Mouse (Mus musculus): ENCODE results near the gene 1700029H14Rik. TPM values are rescaled to one million over a fixed set of nuclear protein-coding genes. Genes with fewer than 3 reads are reported as not detected.
A peak's percentile ranks its signal among the peaks of the same experiment; 100 is the strongest.

Gene 1700029H14Rik
- not detected in 2 replicates for polyA plus RNA-seq (2015; fragmentation: Nextera tagmentation; extraction: Ambion mirVana)

- 0 out of 2 replicates have a peak, but pooled peaks have one; percentile 10 for ATAC-seq (replicated peaks; ENCODE audit: extremely low read depth, insufficient read depth, low FRiP score)
- WGBS: 28% methylated on average over 13 of the region's 13 CpGs
Observed at GRCm38 (mm10) chr8:13562118-13562517, at the start of gene 1700029H14Rik. TSS of gene 1700029H14Rik (minus strand) at chr8:13562461.

GRCm38 (mm10) chr8:13611702-13612101, 49.4 kb upstream of the 1700029H14Rik start:
- Histone ChIP-seq H3K9me3 (replicated peaks; ENCODE audit: control insufficient read depth, low read length) (peaks cover 4% of the 10 kb centered on the region; the same call in 1 of the 2 replicates), H3K27ac (ENCODE audit: low read length) (no peak overlapping the region), H3K36me3 (ENCODE audit: control insufficient read depth, insufficient read depth) (peaks cover 16% of the 10 kb centered on the region), H3K4me3 (ENCODE audit: low read length) (no peak overlapping the region), H3K27me3 (ENCODE audit: control insufficient read depth, insufficient read depth, low read length) (no peaks in the 10 kb centered on the region), H3K9ac (ENCODE audit: low read length) (no peak overlapping the region), H3K4me1 (ENCODE audit: control insufficient read depth, insufficient read depth, low read length) (peaks cover 14% of the 10 kb centered on the region), H3K4me2 (ENCODE audit: low read depth, low read length) (no peak overlapping the region)
- no peak for ATAC-seq (replicated peaks; ENCODE audit: extremely low read depth, insufficient read depth, low FRiP score)
- 77% methylated on average over 12 of the region's 12 CpGs for WGBS

More at GRCm38 (mm10) chr8:13562118-13562517, at the start of gene 1700029H14Rik:
- H3K4me2 ChIP-seq (ENCODE audit: low read depth, low read length): no peak within 1 kb of the TSS
- H3K9ac ChIP-seq (ENCODE audit: low read length): no peak within 1 kb of the TSS
- H3K36me3 ChIP-seq (ENCODE audit: control insufficient read depth, insufficient read depth): no peaks in the 10 kb centered on the region
- no peak within 1 kb of the TSS for H3K4me3 ChIP-seq (ENCODE audit: low read length)
- H3K4me1 ChIP-seq (ENCODE audit: control insufficient read depth, insufficient read depth, low read length): no peaks in the 10 kb centered on the region
- no peak within 1 kb of the TSS for H3K27ac ChIP-seq (ENCODE audit: low read length)
- H3K9me3 ChIP-seq (replicated peaks; ENCODE audit: control insufficient read depth, low read length): no peaks in the 10 kb centered on the region
- H3K27me3 ChIP-seq (ENCODE audit: control insufficient read depth, insufficient read depth, low read length): no peaks in the 10 kb centered on the region

- H3K27me3 ChIP-seq (ENCODE audit: control insufficient read depth, insufficient read depth, low read length): no peaks in the 10 kb centered on the region
- no peak overlapping the region for H3K27ac ChIP-seq (ENCODE audit: low read length)
- H3K4me3 ChIP-seq (ENCODE audit: low read length): no peak overlapping the region
- H3K4me2 ChIP-seq (ENCODE audit: low read depth, low read length): no peak overlapping the region
- no peak for ATAC-seq (replicated peaks; ENCODE audit: extremely low read depth, insufficient read depth, low FRiP score)
- H3K9me3 ChIP-seq (replicated peaks; ENCODE audit: control insufficient read depth, low read length): peaks cover 4% of the 10 kb centered on the region; the same call in 1 of the 2 replicates
- WGBS: 36% methylated on average over 5 of the region's 5 CpGs
- peaks cover 18% of the 10 kb centered on the region for H3K4me1 ChIP-seq (ENCODE audit: control insufficient read depth, insufficient read depth, low read length)
- H3K9ac ChIP-seq (ENCODE audit: low read length): no peak overlapping the region
- peaks cover 16% of the 10 kb centered on the region for H3K36me3 ChIP-seq (ENCODE audit: control insufficient read depth, insufficient read depth)
Observed at GRCm38 (mm10) chr8:13609971-13610370, 47.7 kb upstream of the 1700029H14Rik start.

- 93% methylated on average over 6 of the region's 6 CpGs for WGBS
- H3K36me3 ChIP-seq (ENCODE audit: control insufficient read depth, insufficient read depth): peaks cover 16% of the 10 kb centered on the region
- no peaks in the 10 kb centered on the region for H3K27me3 ChIP-seq (ENCODE audit: control insufficient read depth, insufficient read depth, low read length)
- no peak for ATAC-seq (replicated peaks; ENCODE audit: extremely low read depth, insufficient read depth, low FRiP score)
- no peak overlapping the region for H3K4me3 ChIP-seq (ENCODE audit: low read length)
- no peak overlapping the region for H3K9ac ChIP-seq (ENCODE audit: low read length)
- H3K4me1 ChIP-seq (ENCODE audit: control insufficient read depth, insufficient read depth, low read length): peaks cover 12% of the 10 kb centered on the region
- no peak overlapping the region for H3K4me2 ChIP-seq (ENCODE audit: low read depth, low read length)
- peaks cover 4% of the 10 kb centered on the region; the same call in 1 of the 2 replicates for H3K9me3 ChIP-seq (replicated peaks; ENCODE audit: control insufficient read depth, low read length)
- no peak overlapping the region for H3K27ac ChIP-seq (ENCODE audit: low read length)
Observed at GRCm38 (mm10) chr8:13608946-13609345, 46.7 kb upstream of the 1700029H14Rik start.

GRCm38 (mm10) chr8:13605920-13606480, 43.7 kb upstream of the 1700029H14Rik start:
- ATAC-seq (replicated peaks; ENCODE audit: extremely low read depth, insufficient read depth, low FRiP score): peak; percentile 26; the same call in 1 of the 2 replicates
- Histone ChIP-seq H3K4me3 (ENCODE audit: low read length) (no peak overlapping the region), H3K9ac (ENCODE audit: low read length) (no peak overlapping the region), H3K9me3 (replicated peaks; ENCODE audit: control insufficient read depth, low read length) (no peaks in the 10 kb centered on the region), H3K4me2 (ENCODE audit: low read depth, low read length) (no peak overlapping the region), H3K36me3 (ENCODE audit: control insufficient read depth, insufficient read depth) (peaks cover 5% of the 10 kb centered on the region), H3K27me3 (ENCODE audit: control insufficient read depth, insufficient read depth, low read length) (no peaks in the 10 kb centered on the region), H3K27ac (ENCODE audit: low read length) (peak overlapping the region; percentile 15; the same call in 1 of the 2 replicates), H3K4me1 (ENCODE audit: control insufficient read depth, insufficient read depth, low read length) (peaks cover 15% of the 10 kb centered on the region)
- WGBS: 51% methylated on average over 7 of the region's 7 CpGs

GRCm38 (mm10) chr8:13602621-13603020, 40.4 kb upstream of the 1700029H14Rik start:
- no peak overlapping the region for H3K9ac ChIP-seq (ENCODE audit: low read length)
- H3K36me3 ChIP-seq (ENCODE audit: control insufficient read depth, insufficient read depth): peaks cover 9% of the 10 kb centered on the region
- ATAC-seq (replicated peaks; ENCODE audit: extremely low read depth, insufficient read depth, low FRiP score): no peak
- no peaks in the 10 kb centered on the region for H3K9me3 ChIP-seq (replicated peaks; ENCODE audit: control insufficient read depth, low read length)
- no peak overlapping the region for H3K4me2 ChIP-seq (ENCODE audit: low read depth, low read length)
- no peak overlapping the region for H3K27ac ChIP-seq (ENCODE audit: low read length)
- H3K27me3 ChIP-seq (ENCODE audit: control insufficient read depth, insufficient read depth, low read length): no peaks in the 10 kb centered on the region
- H3K4me1 ChIP-seq (ENCODE audit: control insufficient read depth, insufficient read depth, low read length): peaks cover 21% of the 10 kb centered on the region
- no peak overlapping the region for H3K4me3 ChIP-seq (ENCODE audit: low read length)
- WGBS: 65% methylated on average over 8 of the region's 8 CpGs

GRCm38 (mm10) chr8:13601166-13601565, 38.9 kb upstream of the 1700029H14Rik start:
- Histone ChIP-seq H3K4me2 (ENCODE audit: low read depth, low read length) (peak overlapping the region; percentile 1), H3K36me3 (ENCODE audit: control insufficient read depth, insufficient read depth) (peaks cover 19% of the 10 kb centered on the region), H3K27ac (ENCODE audit: low read length) (no peak overlapping the region), H3K9me3 (replicated peaks; ENCODE audit: control insufficient read depth, low read length) (no peaks in the 10 kb centered on the region), H3K4me1 (ENCODE audit: control insufficient read depth, insufficient read depth, low read length) (peaks cover 21% of the 10 kb centered on the region), H3K4me3 (ENCODE audit: low read length) (no peak overlapping the region), H3K9ac (ENCODE audit: low read length) (no peak overlapping the region), H3K27me3 (ENCODE audit: control insufficient read depth, insufficient read depth, low read length) (no peaks in the 10 kb centered on the region)
- no peak for ATAC-seq (replicated peaks; ENCODE audit: extremely low read depth, insufficient read depth, low FRiP score)
- 71% methylated on average over 11 of the region's 11 CpGs for WGBS

- peak overlapping the region; percentile 1 for H3K4me2 ChIP-seq (ENCODE audit: low read depth, low read length)
- H3K4me1 ChIP-seq (ENCODE audit: control insufficient read depth, insufficient read depth, low read length): peaks cover 18% of the 10 kb centered on the region
- no peak for ATAC-seq (replicated peaks; ENCODE audit: extremely low read depth, insufficient read depth, low FRiP score)
- H3K36me3 ChIP-seq (ENCODE audit: control insufficient read depth, insufficient read depth): peaks cover 20% of the 10 kb centered on the region
- no peak overlapping the region for H3K4me3 ChIP-seq (ENCODE audit: low read length)
- no peak overlapping the region for H3K27ac ChIP-seq (ENCODE audit: low read length)
- 68% methylated on average over 10 of the region's 10 CpGs for WGBS
- H3K9me3 ChIP-seq (replicated peaks; ENCODE audit: control insufficient read depth, low read length): no peaks in the 10 kb centered on the region
- H3K9ac ChIP-seq (ENCODE audit: low read length): no peak overlapping the region
- no peaks in the 10 kb centered on the region for H3K27me3 ChIP-seq (ENCODE audit: control insufficient read depth, insufficient read depth, low read length)
Observed at GRCm38 (mm10) chr8:13600716-13601115, 38.5 kb upstream of the 1700029H14Rik start.

- Histone ChIP-seq H3K9ac (ENCODE audit: low read length) (no peak overlapping the region), H3K4me1 (ENCODE audit: control insufficient read depth, insufficient read depth, low read length) (peaks cover 13% of the 10 kb centered on the region), H3K4me2 (ENCODE audit: low read depth, low read length) (peak overlapping the region; percentile 1), H3K4me3 (ENCODE audit: low read length) (no peak overlapping the region), H3K27me3 (ENCODE audit: control insufficient read depth, insufficient read depth, low read length) (no peaks in the 10 kb centered on the region), H3K27ac (ENCODE audit: low read length) (peak overlapping the region; percentile 41; the same call in 1 of the 2 replicates), H3K9me3 (replicated peaks; ENCODE audit: control insufficient read depth, low read length) (no peaks in the 10 kb centered on the region), H3K36me3 (ENCODE audit: control insufficient read depth, insufficient read depth) (peaks cover 23% of the 10 kb centered on the region)
- 70% methylated on average over 7 of the region's 7 CpGs for WGBS
- peak; percentile 33 for ATAC-seq (replicated peaks; ENCODE audit: extremely low read depth, insufficient read depth, low FRiP score)
Observed at GRCm38 (mm10) chr8:13600204-13600603, 37.9 kb upstream of the 1700029H14Rik start.

All from heart, embryonic 16.5 days (tissue).